Mouse (Mus musculus) midbrain, embryonic 12.5 days (tissue): ENCODE data around the gene Tcp10b. TPM values are rescaled to one million over a fixed set of nuclear protein-coding genes. Genes with fewer than 3 reads are reported as not detected.
"Not testable (repeated sequence)": the region's sequence is repeated elsewhere in the genome, so short reads cannot be mapped to it uniquely, and the experiment has no call there.

ENCODE experiments used
- ATAC-seq: fragments of 200-750 bp; cut with Nextera tagmentation; 2 replicates; pipeline ENCODE4 v1.8.0; 2017; ENCODE audit warnings: low read depth, moderate TSS enrichment, moderate library complexity; ENCODE audit not compliant: low FRiP score
- H3K27ac ChIP-seq: fragments of 300-500 bp; sonication (generic); replicated peaks from 2 replicates; pipeline ENCODE4 v1.5.1; 2016; ENCODE audit warnings: mild to moderate bottlenecking
- H3K27me3 ChIP-seq: fragments of 300-500 bp; sonication (generic); 2 replicates; pipeline ENCODE4 v1.6.1; 2016; ENCODE audit warnings: mild to moderate bottlenecking
- H3K36me3 ChIP-seq: fragments of 300-500 bp; sonication (generic); 2 replicates; pipeline ENCODE4 v1.6.1; 2016
- H3K4me1 ChIP-seq: fragments of 300-500 bp; sonication (generic); 2 replicates; pipeline ENCODE4 v1.6.1; 2016
- H3K4me2 ChIP-seq: fragments of 300-500 bp; sonication (generic); replicated peaks from 2 replicates; pipeline ENCODE4 v1.6.1; 2016; ENCODE audit warnings: mild to moderate bottlenecking, moderate library complexity
- H3K4me3 ChIP-seq: fragments of 300-500 bp; sonication (generic); 2 replicates; pipeline ENCODE4 v1.5.1; 2016; ENCODE audit warnings: mild to moderate bottlenecking
- H3K9ac ChIP-seq: fragments of 300-500 bp; sonication (generic); replicated peaks from 2 replicates; pipeline ENCODE4 v1.6.1; 2016; ENCODE audit warnings: mild to moderate bottlenecking, moderate library complexity
- H3K9me3 ChIP-seq: fragments of 300-500 bp; sonication (generic); 2 replicates; pipeline ENCODE4 v1.6.1; 2016; ENCODE audit warnings: mild to moderate bottlenecking
- WGBS: fragments of 180-500 bp; shearing (Covaris S2); methylation state at CpG from one replicate; pipeline ENCODE4 v1.1.7; 2016; 5-methylcytosine and 5-hydroxymethylcytosine counted together
- polyA plus RNA-seq: library from polyadenylated mRNA; unstranded; fragments of >200 nt; fragmentation: Nextera tagmentation; extraction: Ambion mirVana; gene quantifications from 2 replicates; pipeline ENCODE4 v1.2.1, GENCODE M21; 2016

Tcp10b gene
- polyA plus RNA-seq, 1 experiment from 2014 or later: not detected

DNA sequence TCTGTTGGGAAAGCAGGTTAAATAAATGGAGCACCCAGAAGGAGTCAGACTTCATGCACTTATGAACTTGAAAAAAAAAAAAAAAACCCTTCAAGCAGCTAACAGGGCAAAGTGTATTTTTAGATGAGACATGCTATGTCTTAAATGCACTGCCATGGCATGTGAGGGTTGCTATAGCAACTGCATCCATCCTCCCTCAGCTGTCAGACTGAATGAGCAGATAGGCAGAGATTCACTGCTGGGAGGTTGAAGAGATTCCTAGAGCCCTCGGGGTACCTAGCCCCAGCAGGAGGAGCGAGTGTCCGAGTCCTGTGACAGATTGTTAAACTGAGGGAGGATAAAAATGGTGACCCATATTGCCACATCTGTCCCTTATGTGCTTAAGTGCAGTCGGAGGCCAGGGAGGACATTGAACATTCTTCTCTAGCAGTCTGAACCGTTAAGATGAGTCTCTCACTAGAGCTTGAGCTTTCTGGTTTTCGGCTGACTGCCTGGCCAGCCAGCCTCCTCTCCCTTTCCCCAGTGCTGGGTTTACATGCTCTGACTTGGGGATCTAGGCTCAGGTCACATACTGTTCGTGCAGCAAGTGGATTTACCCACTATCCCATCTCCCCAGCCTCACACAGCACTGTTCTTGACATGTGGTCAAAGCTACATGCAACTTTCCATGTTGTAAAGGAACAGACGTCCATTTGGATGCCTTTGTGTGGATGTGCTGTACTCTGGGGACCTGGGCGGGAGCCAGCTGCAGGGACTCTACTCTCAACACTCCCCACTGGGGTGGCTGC is 51.8 kb downstream of the Tcp10b start:
- not testable (repeated sequence) for H3K36me3 ChIP-seq, H3K4me1 ChIP-seq, H3K9me3 ChIP-seq, H3K27ac ChIP-seq, H3K4me3 ChIP-seq, H3K27me3 ChIP-seq, H3K4me2 ChIP-seq, H3K9ac ChIP-seq
- ATAC-seq: peak; percentile 39; the same call in 1 of the 2 replicates
- WGBS: 66% methylated on average over 3 of the region's 9 CpGs

DNA sequence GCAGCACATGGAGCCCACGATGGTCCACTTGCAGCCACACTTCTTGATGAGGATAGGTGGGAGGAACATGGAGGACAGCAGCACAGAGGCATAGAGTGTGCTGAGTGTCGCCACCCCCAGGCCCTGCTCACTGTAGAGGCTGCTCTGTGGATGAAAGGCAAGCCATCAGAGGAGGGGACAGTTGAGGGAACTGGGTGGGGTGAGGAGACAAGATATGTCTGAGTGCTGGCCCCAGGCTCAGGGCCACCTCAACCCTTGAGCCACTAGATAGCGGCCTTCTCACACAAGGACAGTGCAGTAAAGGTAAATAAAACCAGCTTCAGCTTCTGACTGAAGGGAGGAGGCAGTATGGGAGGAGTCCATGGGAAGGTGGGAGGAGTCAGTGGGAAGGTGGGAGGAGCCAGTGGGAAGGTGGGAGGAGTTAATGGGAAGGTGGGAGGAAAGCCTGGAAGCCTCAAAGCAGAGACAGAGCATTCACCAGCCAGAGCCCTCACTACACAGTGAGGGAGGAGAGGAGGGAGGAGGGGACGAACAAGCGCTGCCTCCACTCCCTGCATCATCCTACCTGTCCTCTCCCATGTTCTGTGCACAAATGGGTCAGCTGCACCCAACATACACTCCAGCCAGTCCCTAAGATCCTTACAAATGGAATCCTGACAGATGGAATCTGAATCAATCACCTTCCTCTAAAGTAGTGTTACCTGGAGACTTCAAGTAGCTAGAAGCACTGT is 62.6 kb downstream of the Tcp10b start:
- not testable (repeated sequence) for H3K9me3 ChIP-seq, H3K4me3 ChIP-seq, H3K4me2 ChIP-seq, H3K36me3 ChIP-seq, H3K27ac ChIP-seq, H3K9ac ChIP-seq, H3K27me3 ChIP-seq, H3K4me1 ChIP-seq
- 0 out of 2 replicates have a peak, but pooled peaks have one; percentile 32 for ATAC-seq
- 79% methylated on average over 2 of the region's 5 CpGs for WGBS

DNA sequence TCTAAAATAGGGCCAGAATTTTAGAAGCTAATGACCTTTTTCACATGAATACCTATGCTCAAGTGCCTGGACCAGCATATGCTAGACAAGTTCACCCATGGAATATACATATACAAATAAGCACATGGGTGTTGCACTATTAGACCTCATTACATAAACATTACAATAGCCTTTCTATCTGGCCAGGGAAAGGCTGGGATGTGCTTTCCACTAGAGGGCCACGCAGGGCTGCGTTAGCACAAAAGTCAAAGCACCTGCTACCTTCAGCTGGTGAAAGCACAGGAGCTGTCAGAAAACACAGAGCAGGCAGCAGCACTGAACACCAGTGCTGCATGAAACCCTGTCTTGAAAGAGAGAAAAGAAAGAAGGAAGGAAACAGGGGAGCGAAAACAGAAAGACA is 63.3 kb downstream of the Tcp10b start:
- not testable (repeated sequence) for H3K4me2 ChIP-seq, H3K27me3 ChIP-seq, H3K9ac ChIP-seq, H3K4me3 ChIP-seq, H3K9me3 ChIP-seq, H3K4me1 ChIP-seq, H3K27ac ChIP-seq, ATAC-seq, H3K36me3 ChIP-seq
- WGBS: 44% methylated on average over 2 of the region's 3 CpGs

DNA sequence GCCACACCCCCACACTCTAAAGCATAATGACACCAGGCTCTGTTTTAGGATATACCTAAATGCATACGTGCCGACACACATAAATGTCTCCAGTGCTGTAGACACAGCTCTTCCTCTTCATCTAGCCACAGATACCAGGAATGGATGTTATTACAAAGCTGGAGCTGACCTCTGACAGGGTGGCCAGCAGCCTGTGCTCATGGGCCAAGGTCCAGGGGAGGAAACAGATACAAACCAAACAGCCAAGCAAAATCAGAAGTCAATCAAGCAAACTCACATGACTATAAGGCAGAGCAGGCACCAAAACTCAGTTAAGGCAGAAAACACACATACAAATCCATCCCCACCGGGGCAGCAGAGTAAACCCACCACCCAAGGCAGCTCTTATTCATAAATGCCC is 68.4 kb downstream of the Tcp10b start:
- not testable (repeated sequence) for H3K36me3 ChIP-seq, H3K4me1 ChIP-seq, H3K27ac ChIP-seq, H3K4me3 ChIP-seq, H3K27me3 ChIP-seq, ATAC-seq, H3K9ac ChIP-seq, H3K4me2 ChIP-seq, H3K9me3 ChIP-seq
- no CpG with 5 or more reads among the region's 3 CpGs for WGBS

DNA sequence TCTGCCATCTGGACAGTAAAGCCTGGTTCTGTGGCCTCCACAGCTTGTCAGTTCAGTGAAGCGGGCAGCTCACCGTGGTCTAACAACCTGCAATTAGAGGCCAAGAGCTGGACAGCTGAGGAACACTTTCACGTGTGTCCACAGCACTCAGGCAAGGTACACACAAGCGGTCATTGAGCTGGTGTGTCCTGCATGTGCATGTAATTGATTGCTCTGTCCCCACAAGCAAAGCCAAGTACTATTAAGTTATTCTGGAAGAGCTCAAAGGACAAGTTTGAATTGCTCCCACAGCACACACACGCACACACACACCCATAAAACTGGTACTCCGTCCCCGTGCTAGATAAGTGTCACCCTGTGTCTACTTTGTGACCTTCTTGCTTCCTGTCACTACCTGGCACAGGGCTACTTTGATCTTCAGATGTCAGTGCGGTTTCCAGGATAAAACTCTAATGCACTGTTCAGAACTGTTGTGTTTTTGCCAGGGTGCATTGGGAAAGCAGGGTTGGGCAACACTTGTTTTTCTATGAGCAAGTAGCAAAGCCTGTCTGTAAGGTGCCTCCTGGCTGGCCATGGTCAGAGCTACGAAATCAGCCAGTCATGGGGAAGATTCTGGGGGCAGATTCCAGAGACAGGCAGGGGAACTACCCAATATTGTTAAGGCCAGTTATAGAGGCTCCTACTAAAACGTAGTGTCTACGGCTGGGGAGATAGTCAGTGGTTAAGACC is 69.0 kb downstream of the Tcp10b start:
- H3K4me1 ChIP-seq, H3K4me3 ChIP-seq, H3K4me2 ChIP-seq, H3K9ac ChIP-seq, H3K27ac ChIP-seq, ATAC-seq, H3K27me3 ChIP-seq, H3K9me3 ChIP-seq, H3K36me3 ChIP-seq: not testable (repeated sequence)
- 81% methylated on average over 9 of the region's 11 CpGs for WGBS

DNA sequence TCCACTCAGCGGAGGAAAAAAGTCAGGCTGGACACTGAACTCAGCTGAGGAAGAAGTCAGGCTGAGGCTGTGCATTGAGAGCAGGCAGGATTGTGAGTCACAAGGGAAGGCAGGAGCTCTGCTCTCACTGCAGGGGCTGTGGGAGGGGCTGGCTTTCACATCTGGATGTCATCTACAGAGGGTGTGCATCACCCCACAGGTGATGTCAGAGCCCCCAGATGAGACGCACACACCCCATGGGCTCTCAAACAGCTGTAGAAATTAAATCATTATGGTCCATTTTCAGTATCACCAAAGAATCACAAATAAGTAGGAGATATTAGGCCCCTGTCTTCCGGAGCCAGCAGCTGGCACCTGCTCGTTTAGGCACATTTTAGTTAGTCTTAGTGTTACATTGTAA is 70.8 kb downstream of the Tcp10b start, which contains the start of gene Unc93a:
Gene Unc93a, minus strand, starts transcription at position 101 of the 400 bp plus-strand sequence.
- WGBS: 83% methylated on average over 3 of the region's 4 CpGs
- H3K27ac ChIP-seq, ATAC-seq: not testable (repeated sequence)

More for the DNA sequence above, 70.8 kb downstream of the Tcp10b start, which contains the start of gene Unc93a:
- not testable (repeated sequence) for H3K36me3 ChIP-seq, H3K4me3 ChIP-seq, H3K9ac ChIP-seq, H3K9me3 ChIP-seq, H3K4me2 ChIP-seq, H3K4me1 ChIP-seq, H3K27me3 ChIP-seq

Other genes starting within 250 kb of the Tcp10b start
- 0.20 and 0.55 TPM in 2 replicates for gene Mas1, start 193.0 kb upstream of the Tcp10b start, polyA plus RNA-seq
- not detected in 2 replicates for gene Mrgprh, start 185.1 kb upstream of the Tcp10b start, polyA plus RNA-seq
- gene Pnldc1, start 150.9 kb upstream of the Tcp10b start, polyA plus RNA-seq: 1.2 and 1.8 TPM in 2 replicates
- 455 and 463 TPM in 2 replicates for gene Tcp1, start 145.4 kb upstream of the Tcp10b start, polyA plus RNA-seq
- 154 and 158 TPM in 2 replicates for gene Mrpl18, start 144.8 kb upstream of the Tcp10b start, polyA plus RNA-seq
- 1.3 and 1.4 TPM in 2 replicates for gene Acat3, start 120.5 kb upstream of the Tcp10b start, polyA plus RNA-seq
- gene Acat2, start 100.4 kb upstream of the Tcp10b start, polyA plus RNA-seq: 393 and 402 TPM in 2 replicates
- 118 and 132 TPM in 2 replicates for gene Wtap, start 66.9 kb upstream of the Tcp10b start, polyA plus RNA-seq
- 98.8 and 110 TPM in 2 replicates for gene Sod2, start 54.3 kb upstream of the Tcp10b start, polyA plus RNA-seq
- not detected in 2 replicates for gene Gpr31b, start 8.8 kb upstream of the Tcp10b start, polyA plus RNA-seq
- not detected in 2 replicates for gene Unc93a, start 70.7 kb downstream of the Tcp10b start, polyA plus RNA-seq
- gene Smok2a, start 160.1 kb downstream of the Tcp10b start, polyA plus RNA-seq: not detected in 2 replicates
- not detected in 2 replicates for gene Smok2b, start 169.2 kb downstream of the Tcp10b start, polyA plus RNA-seq